Mouse (Mus musculus) bone marrow macrophage, adult 2 months (primary cell): ENCODE results near the gene Npm1. TPM values are rescaled to one million over a fixed set of nuclear protein-coding genes. Genes with fewer than 3 reads are reported as not detected.
A peak's percentile ranks its signal among the peaks of the same experiment; 100 is the strongest.

Experiments
- H3K27ac ChIP-seq: 2 replicates; pipeline ENCODE4 v1.5.1; 2012; ENCODE audit warnings: low read depth, low read length; ENCODE audit not compliant: insufficient read depth
- H3K4me1 ChIP-seq: 2 replicates; pipeline ENCODE4 v1.6.1; 2012; ENCODE audit warnings: low read length; ENCODE audit not compliant: control insufficient read depth, insufficient read depth
- H3K4me3 ChIP-seq: 2 replicates; pipeline ENCODE4 v1.5.1; 2012; ENCODE audit warnings: mild to moderate bottlenecking, low read length, moderate library complexity; ENCODE audit not compliant: insufficient read depth
- CTCF ChIP-seq: IDR thresholded peaks from 2 replicates; pipeline ENCODE4 v1.5.1; 2012; ENCODE audit warnings: low read depth, mild to moderate bottlenecking, low read length, moderate library complexity
- POLR2A ChIP-seq: IDR thresholded peaks from 2 replicates; pipeline ENCODE4 v1.6.1; 2012; ENCODE audit warnings: mild to moderate bottlenecking, low read depth, low read length, borderline replicate concordance
- polyA plus RNA-seq: library from polyadenylated mRNA; stranded (reverse); fragments of >200 nt; gene quantifications from 2 replicates; pipeline ENCODE4 v1.2.4, GENCODE M21; 2012; ENCODE audit not compliant: missing spikeins, insufficient read depth, insufficient read length

Gene Npm1
- polyA plus RNA-seq, 1 experiment: 687 TPM

DNA sequence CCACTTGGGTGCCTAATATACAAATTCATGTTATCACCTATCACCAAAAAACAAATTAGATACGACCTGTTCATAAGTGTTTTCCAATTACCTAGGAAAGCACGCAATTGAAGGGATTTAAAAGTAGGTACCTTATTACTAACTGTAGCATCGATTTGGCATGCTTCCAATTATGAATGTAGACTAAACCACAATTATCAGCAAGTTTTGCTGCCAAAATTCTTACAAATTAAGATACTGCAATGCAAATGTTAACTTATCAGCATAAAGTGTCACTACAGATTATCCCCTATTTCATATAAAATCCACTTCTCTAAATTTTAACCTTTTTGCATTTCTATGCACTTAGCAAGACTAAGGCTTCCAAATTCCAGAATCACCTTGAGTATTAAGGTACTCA, 8.5 kb downstream of the Npm1 start:
- peaks cover 1% of the 10 kb centered on the region; the same call in 1 of the 2 replicates for H3K4me1 ChIP-seq
- no peak overlapping the region for H3K4me3 ChIP-seq
- H3K27ac ChIP-seq: no peak overlapping the region
- TF ChIP-seq POLR2A (no peak), CTCF (no peak)

DNA sequence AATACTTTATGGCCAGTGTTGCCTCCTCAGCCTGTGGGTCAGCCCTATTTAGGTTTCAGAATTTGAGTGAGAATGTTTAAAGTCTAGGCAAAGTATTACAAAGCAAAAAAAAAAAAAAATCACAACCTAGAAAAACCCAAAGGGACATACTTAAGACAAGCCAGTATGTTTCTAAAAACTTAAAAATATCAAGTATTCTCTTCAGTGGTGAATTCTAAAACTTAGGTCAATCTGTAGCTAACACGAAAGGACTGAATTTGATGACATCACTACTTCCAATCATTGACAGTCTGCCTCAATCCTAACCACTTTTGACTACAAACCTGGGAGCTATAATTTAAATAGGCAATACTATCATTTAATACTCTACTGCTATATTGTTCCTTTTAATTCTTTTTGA, 10.0 kb downstream of the Npm1 start:
- H3K27ac ChIP-seq: no peak overlapping the region
- TF ChIP-seq CTCF: no peak
- no peak for TF ChIP-seq POLR2A
- peaks cover 7% of the 10 kb centered on the region for H3K4me1 ChIP-seq
- no peak overlapping the region for H3K4me3 ChIP-seq

- Histone ChIP-seq H3K4me1 (peaks cover 7% of the 10 kb centered on the region), H3K27ac (no peak overlapping the region), H3K4me3 (no peak overlapping the region)
- no peak for TF ChIP-seq CTCF
- TF ChIP-seq POLR2A: no peak
Observed at GRCm38 (mm10) chr11:33151780-33152145, 11.2 kb downstream of the Npm1 start.

DNA sequence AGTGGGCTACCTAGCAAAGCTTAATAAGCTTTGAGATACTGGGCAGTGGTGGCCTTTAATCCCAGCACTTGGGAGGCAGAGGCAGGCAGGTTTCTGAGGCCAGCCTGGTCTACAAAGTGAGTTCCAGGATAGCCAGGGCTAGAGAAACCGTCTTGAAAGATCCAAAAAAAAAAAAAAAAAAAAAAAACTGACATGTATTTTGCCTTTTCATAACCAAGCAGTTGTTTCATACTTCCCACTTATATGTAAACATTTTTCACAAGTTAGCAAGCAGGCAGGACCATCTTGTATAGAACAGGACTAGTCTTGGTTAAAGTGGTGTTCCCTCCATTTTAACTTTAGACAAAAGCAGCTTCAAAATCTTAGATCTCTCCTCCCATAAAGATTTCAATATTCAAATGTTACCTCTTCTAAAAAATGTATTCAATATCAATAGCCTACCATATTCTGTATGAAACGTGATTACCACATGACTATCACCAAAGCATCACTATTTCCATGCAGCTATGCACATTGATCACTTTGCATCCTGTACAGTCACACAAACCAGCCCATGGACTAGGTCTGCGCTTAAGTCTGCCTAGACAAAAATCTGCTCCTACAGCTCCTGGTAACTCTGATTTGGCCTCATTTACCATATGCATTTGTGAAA, 11.8 kb downstream of the Npm1 start:
- no peak overlapping the region for H3K4me3 ChIP-seq
- H3K27ac ChIP-seq: no peak overlapping the region
- H3K4me1 ChIP-seq: peaks cover 7% of the 10 kb centered on the region
- TF ChIP-seq CTCF: no peak
- TF ChIP-seq POLR2A: no peak

GRCm38 (mm10) chr11:33150364-33150763, 12.6 kb downstream of the Npm1 start:
- Histone ChIP-seq H3K27ac (no peak overlapping the region), H3K4me3 (no peak overlapping the region), H3K4me1 (peaks cover 7% of the 10 kb centered on the region)
- no peak for TF ChIP-seq POLR2A
- no peak for TF ChIP-seq CTCF

GRCm38 (mm10) chr11:33149453-33149852, 13.6 kb downstream of the Npm1 start:
- no peak overlapping the region for H3K4me3 ChIP-seq
- H3K27ac ChIP-seq: no peak overlapping the region
- TF ChIP-seq POLR2A (no peak), CTCF (no peak)
- peaks cover 7% of the 10 kb centered on the region for H3K4me1 ChIP-seq

- no peak for TF ChIP-seq CTCF
- no peak for TF ChIP-seq POLR2A
- Histone ChIP-seq H3K27ac (no peak overlapping the region), H3K4me3 (no peak overlapping the region), H3K4me1 (peaks cover 7% of the 10 kb centered on the region)
Observed at GRCm38 (mm10) chr11:33149088-33149436, 13.9 kb downstream of the Npm1 start.

DNA sequence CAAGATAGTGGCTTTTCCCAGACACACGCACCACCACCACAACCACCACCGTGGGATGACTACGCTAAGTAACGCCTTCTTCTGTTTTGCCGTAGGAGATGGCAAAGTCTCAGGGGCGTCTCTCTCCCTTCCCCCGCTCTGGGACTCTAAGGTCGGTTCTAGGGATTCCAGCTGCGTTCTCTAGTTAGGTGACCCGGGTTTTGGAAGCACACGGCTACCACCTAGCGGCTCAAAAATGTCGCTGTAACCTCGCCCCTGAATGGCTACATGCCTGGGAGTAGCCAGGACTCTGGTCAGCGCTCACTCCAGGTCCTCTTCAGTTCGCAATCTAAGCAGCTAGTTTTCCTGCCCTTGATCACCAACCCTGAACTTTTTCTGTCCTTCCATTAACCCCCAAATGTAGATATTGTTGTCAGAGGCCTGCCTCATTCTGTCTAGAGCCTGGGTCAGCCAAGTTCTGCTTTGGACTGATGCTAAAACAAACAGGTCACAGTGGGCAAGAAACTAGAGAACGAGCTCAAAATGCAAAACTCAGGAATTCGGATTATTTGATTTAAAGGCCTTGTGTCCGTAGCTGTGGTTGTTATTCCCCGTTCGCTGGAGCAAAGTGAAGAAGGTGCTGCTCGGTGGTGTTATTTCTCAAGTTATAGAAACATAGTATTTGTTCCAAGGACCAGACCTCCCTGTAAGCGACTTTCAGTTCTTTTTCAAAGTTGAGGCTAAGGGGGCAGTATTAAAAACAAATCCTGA, 14.5 kb downstream of the Npm1 start:
- TF ChIP-seq POLR2A (no peak), CTCF (peak; percentile 71)
- peaks cover 7% of the 10 kb centered on the region for H3K4me1 ChIP-seq
- no peak overlapping the region for H3K27ac ChIP-seq
- H3K4me3 ChIP-seq: peak overlapping the region; percentile 3; the same call in 1 of the 2 replicates

DNA sequence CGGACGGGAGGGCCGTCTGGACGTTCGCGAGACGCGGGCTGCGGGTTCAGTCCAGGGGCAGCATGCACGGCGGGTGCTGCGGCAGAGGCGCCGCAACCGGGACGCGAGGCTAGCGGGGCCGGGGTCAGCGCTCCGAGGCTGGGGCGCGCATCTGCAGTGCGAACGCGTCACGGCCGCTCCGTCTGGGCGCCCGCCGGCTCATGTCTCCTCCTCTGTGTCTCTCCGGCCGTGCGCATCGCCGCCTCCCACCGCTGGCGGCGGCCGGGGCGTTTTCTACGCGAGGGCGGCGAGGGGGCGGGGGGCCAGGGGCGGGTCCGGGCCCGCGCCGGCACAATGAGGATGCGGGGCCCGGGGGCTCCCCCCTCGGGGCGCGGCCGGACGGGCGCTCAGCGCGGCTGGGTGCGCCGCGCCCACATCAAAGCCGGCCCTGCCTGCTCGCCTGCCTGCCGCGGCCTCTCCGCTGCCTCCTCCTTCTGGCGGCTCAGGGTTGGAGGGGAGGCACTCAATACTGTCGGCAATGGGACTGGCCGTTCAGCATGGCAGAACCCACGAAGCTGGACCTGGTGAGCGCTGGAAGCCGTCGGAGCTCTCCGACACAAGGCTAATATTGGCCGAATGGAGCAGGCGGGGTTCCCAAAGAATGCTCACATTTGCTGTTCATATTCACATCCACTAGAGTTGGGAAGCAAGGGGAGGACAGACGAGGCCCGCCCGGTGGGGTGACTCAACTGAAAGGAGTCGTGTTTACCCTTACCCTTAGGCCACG, 15.3 kb downstream of the Npm1 start:
- Histone ChIP-seq H3K4me1 (peaks cover 7% of the 10 kb centered on the region), H3K4me3 (peak overlapping the region; percentile 40), H3K27ac (no peak overlapping the region)
- TF ChIP-seq POLR2A (no peak), CTCF (no peak)

DNA sequence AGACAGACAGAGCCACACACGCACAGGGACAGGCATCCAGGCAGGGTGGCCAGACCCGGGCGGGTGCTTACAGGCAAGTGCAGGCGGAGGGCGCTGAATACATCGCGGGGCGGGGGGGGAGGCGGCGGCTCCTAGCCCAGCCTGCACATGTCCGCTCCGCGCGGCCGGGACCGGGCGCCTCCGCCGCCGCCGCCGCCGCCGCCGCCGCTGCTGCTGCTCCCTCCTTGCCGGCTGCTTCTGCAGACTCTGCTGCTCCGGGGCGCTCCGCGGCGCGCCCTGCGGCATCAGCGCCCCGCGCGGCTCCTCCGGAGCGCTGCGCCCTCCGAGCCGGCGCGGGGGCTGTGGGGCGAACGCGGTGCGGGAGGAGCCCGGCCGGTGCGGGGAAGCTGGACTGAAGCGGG, 15.8 kb downstream of the Npm1 start, which contains the start of gene Fgf18:
TSS of gene Fgf18 (minus strand) at position 230 of the 401 bp plus-strand sequence.
- no peak within 1 kb of the TSS for H3K27ac ChIP-seq
- peaks cover 7% of the 10 kb centered on the region for H3K4me1 ChIP-seq
- H3K4me3 ChIP-seq: peak within 1 kb of the TSS; percentile 40
- TF ChIP-seq CTCF: no peak
- TF ChIP-seq POLR2A: no peak
